Mouse (Mus musculus) erythroblast, embryonic 14.5 days (primary cell): ENCODE measurements around the gene N4bp3. TPM values are rescaled to one million over a fixed set of nuclear protein-coding genes. Genes with fewer than 3 reads are reported as not detected.
"Not testable (repeated sequence)": the region's sequence is repeated elsewhere in the genome, so short reads cannot be mapped to it uniquely, and the experiment has no call there.

Experiments used
- H3K27me3 ChIP-seq: 2 replicates; pipeline ENCODE4 v1.6.1; 2012; ENCODE audit warnings: inconsistent platforms; ENCODE audit not compliant: control insufficient read depth
- H3K36me3 ChIP-seq: 2 replicates; pipeline ENCODE4 v1.6.1; 2012; ENCODE audit warnings: mild to moderate bottlenecking, inconsistent platforms; ENCODE audit not compliant: control insufficient read depth
- H3K4me1 ChIP-seq: 2 replicates; pipeline ENCODE4 v1.6.1; 2012; ENCODE audit warnings: inconsistent platforms; ENCODE audit not compliant: control insufficient read depth
- H3K4me3 ChIP-seq: replicated peaks from 2 replicates; pipeline ENCODE3; 2012; ENCODE audit warnings: moderate library complexity, mild to moderate bottlenecking, inconsistent platforms
- H3K9me3 ChIP-seq: 2 replicates; pipeline ENCODE4 v1.6.1; 2012; ENCODE audit warnings: low read length, inconsistent platforms, mixed read lengths; ENCODE audit not compliant: control insufficient read depth
- GATA1 ChIP-seq: IDR thresholded peaks from 2 replicates; pipeline ENCODE4 v1.6.1; 2012; ENCODE audit warnings: low read length, inconsistent platforms, mixed read lengths
- TAL1 ChIP-seq: IDR thresholded peaks from 3 replicates; pipeline ENCODE4 v1.6.1; 2012; ENCODE audit warnings: low read length, inconsistent platforms, mixed read lengths
- polyA plus RNA-seq: library from polyadenylated mRNA; stranded (reverse); fragments of >175 nt; gene quantifications from 2 replicates; pipeline ENCODE4 v1.2.3, GENCODE M21; 2012

N4bp3 gene
- polyA plus RNA-seq, 1 experiment = 0.03 TPM

GRCm38 (mm10) chr11:51636323-51636684 is 14.3 kb downstream of the N4bp3 start:
- H3K27me3 ChIP-seq = peaks cover 8% of the 10 kb centered on the region
- no peaks in the 10 kb centered on the region for H3K9me3 ChIP-seq
- H3K4me3 ChIP-seq = peak overlapping the region; percentile 91
- peaks cover 50% of the 10 kb centered on the region for H3K4me1 ChIP-seq
- TF ChIP-seq TAL1 (no peak), GATA1 (no peak)
- peaks cover 10% of the 10 kb centered on the region for H3K36me3 ChIP-seq

- Histone ChIP-seq H3K27me3 (peaks cover 8% of the 10 kb centered on the region), H3K4me3 (peak within 1 kb of the TSS; percentile 91), H3K9me3 (no peaks in the 10 kb centered on the region), H3K36me3 (peaks cover 16% of the 10 kb centered on the region), H3K4me1 (peaks cover 53% of the 10 kb centered on the region)
- TF ChIP-seq TAL1 = no peak
- no peak for TF ChIP-seq GATA1
Observed at GRCm38 (mm10) chr11:51635525-51636322, 14.9 kb downstream of the N4bp3 start, which contains the start of gene Rmnd5b. Gene Rmnd5b (minus strand): TSS chr11:51635896.

- TF ChIP-seq GATA1 = no peak
- TF ChIP-seq TAL1 = no peak
- peaks cover 8% of the 10 kb centered on the region for H3K27me3 ChIP-seq
- H3K4me1 ChIP-seq = peaks cover 54% of the 10 kb centered on the region
- peak overlapping the region; percentile 91 for H3K4me3 ChIP-seq
- H3K36me3 ChIP-seq = peaks cover 19% of the 10 kb centered on the region
- H3K9me3 ChIP-seq = no peaks in the 10 kb centered on the region
Observed at GRCm38 (mm10) chr11:51635127-51635524, 15.5 kb downstream of the N4bp3 start.

GRCm38 (mm10) chr11:51633721-51634120 is 16.9 kb downstream of the N4bp3 start:
- peaks cover 31% of the 10 kb centered on the region for H3K36me3 ChIP-seq
- TF ChIP-seq GATA1 (no peak), TAL1 (no peak)
- H3K9me3 ChIP-seq = no peaks in the 10 kb centered on the region
- H3K4me1 ChIP-seq = peaks cover 60% of the 10 kb centered on the region
- H3K4me3 ChIP-seq = no peak overlapping the region
- H3K27me3 ChIP-seq = peaks cover 8% of the 10 kb centered on the region

- peaks cover 59% of the 10 kb centered on the region for H3K4me1 ChIP-seq
- not testable (repeated sequence) for H3K4me3 ChIP-seq, H3K27me3 ChIP-seq, H3K9me3 ChIP-seq
- peaks cover 35% of the 10 kb centered on the region for H3K36me3 ChIP-seq
Observed at GRCm38 (mm10) chr11:51633200-51633599, 17.4 kb downstream of the N4bp3 start.

- Histone ChIP-seq H3K36me3 (peaks cover 44% of the 10 kb centered on the region), H3K4me1 (peaks cover 56% of the 10 kb centered on the region)
Observed at GRCm38 (mm10) chr11:51632130-51632753, 18.4 kb downstream of the N4bp3 start.

GRCm38 (mm10) chr11:51629651-51630314 is 20.9 kb downstream of the N4bp3 start:
- Histone ChIP-seq H3K4me3 (no peak overlapping the region), H3K4me1 (peaks cover 50% of the 10 kb centered on the region), H3K9me3 (no peaks in the 10 kb centered on the region), H3K27me3 (no peaks in the 10 kb centered on the region), H3K36me3 (peaks cover 67% of the 10 kb centered on the region)
- TF ChIP-seq GATA1 = no peak
- no peak for TF ChIP-seq TAL1

More at GRCm38 (mm10) chr11:51632130-51632753, 18.4 kb downstream of the N4bp3 start:
- Histone ChIP-seq H3K27me3 (no peaks in the 10 kb centered on the region), H3K9me3 (no peaks in the 10 kb centered on the region), H3K4me3 (no peak overlapping the region)
- TF ChIP-seq GATA1 (no peak), TAL1 (no peak)

GRCm38 (mm10) chr11:51627907-51628306 is 22.7 kb downstream of the N4bp3 start:
- Histone ChIP-seq H3K9me3 (no peaks in the 10 kb centered on the region), H3K36me3 (peaks cover 79% of the 10 kb centered on the region), H3K4me1 (peaks cover 39% of the 10 kb centered on the region), H3K27me3 (no peaks in the 10 kb centered on the region), H3K4me3 (no peak overlapping the region)
- no peak for TF ChIP-seq GATA1
- no peak for TF ChIP-seq TAL1

- no peaks in the 10 kb centered on the region for H3K9me3 ChIP-seq
- H3K4me3 ChIP-seq = no peak overlapping the region
- peaks cover 35% of the 10 kb centered on the region for H3K4me1 ChIP-seq
- H3K27me3 ChIP-seq = no peaks in the 10 kb centered on the region
- peaks cover 81% of the 10 kb centered on the region for H3K36me3 ChIP-seq
- no peak for TF ChIP-seq GATA1
- no peak for TF ChIP-seq TAL1
Observed at GRCm38 (mm10) chr11:51627425-51627824, 23.2 kb downstream of the N4bp3 start.
